Mouse (Mus musculus) spleen, postnatal 4 days (tissue): ENCODE measurements around the gene Oaf.
A peak's percentile ranks its signal among the peaks of the same experiment; 100 is the strongest.

Source experiments
- DNase-seq, 2 experiments: peaks; one replicate each; pipeline ENCODE4 v3.0.0; 2022; ENCODE audit warnings: low spot score in 2 of 2

Oaf gene

DNA sequence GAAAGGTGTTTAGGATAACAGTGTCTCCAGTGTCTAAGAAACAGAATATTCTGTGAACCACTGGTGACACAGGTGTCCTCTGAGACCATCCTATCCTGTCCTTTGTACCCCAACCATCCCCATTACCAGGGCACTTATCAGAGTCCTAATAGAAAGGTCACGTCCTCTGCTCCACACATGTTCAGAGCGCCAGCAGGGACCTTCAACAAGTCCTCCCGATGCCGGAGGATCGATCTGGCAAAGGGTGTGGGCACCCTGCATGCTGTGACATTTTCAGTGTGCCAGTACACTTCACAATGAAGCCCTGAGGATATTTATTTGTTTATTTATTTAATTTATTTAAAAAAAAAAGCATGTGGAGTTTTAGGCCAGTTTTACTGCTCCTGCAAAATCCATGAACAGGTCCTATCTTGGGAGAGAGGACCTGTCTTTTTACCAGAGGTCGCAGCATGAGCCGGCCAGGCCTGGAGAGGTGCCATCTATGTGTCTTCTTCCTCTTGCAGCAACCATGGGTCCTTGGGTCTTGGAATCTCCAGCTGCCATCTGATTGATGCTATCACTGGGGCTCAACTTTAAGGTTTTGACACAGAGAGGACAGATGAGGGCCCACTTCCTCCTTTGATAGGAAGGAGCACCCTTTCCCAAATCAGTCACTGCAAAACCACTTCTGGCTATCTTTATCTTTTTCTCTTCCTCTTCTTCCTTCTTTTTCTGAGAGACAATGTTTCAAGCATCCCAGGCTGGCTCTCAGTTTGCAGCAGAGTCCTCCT is 6.3 kb upstream of the Oaf start:
- DNase-seq, result no peak

GRCm38 (mm10) chr9:43242432-43242831 is 2.7 kb upstream of the Oaf start:
- no peak for DNase-seq

GRCm38 (mm10) chr9:43241970-43242369 is 2.3 kb upstream of the Oaf start:
- DNase-seq, result no peak

DNA sequence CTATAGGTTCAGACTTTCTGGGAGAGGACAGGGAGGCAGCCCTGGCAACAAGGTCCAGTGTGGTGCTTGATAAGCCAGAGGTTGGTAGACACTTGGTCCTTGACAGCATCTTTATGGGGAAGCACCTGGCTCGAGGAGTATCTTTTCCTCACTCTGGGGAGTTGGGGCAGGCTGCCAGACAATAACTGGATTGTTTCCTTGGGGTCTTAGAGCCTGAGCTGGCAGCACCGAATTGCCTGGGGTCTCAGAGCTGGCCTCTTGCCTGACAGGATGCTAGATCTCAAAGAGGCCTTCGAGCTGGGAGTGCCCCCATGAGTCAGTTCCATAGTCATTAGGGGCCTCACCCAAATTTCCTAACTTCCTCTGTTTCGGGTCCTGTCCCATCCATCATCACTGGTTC is 1.6 kb upstream of the Oaf start:
- no peak for DNase-seq

DNA sequence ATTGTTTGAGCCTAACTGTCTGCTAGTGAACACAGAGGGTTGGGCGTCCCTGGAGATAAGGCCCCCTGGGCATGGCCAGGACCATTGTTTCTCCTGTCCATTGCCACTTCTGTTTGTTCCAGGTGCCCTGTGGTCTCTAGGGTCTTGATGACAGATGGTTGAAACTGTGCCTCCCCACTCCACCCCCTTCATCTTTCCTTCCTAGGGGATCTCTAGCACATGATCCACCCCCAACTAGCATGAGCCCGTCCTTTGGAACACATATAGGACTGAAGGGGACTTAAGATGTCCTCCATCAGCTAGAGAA is 836 bp upstream of the Oaf start:
- DNase-seq, result no peak

- DNase-seq, result peak in 1 of 2 experiments; percentile 72
Measured at GRCm38 (mm10) chr9:43238631-43239545, 823 bp downstream of the Oaf start.

DNA sequence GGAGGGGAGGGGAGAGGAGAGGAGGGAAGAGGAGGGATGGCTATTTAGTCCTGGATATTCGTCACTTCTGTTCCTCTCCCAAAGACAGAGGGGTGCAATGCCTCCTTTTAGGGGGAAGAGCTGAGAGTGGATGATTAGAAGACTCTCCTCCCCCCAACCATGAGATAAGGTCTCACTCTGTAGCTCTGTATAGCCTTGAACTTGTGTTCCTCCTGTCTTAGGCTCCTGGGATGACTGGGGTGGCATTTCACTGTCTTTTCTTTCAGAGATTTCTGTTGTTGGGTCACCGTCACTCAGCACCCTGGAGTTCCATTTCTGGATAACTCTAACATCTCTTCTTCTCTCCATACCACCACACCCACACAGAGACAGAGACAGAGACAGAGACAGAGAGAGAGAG is 1.5 kb downstream of the Oaf start:
- DNase-seq, result no peak

GRCm38 (mm10) chr9:43237111-43237775 is 2.5 kb downstream of the Oaf start:
- DNase-seq, result no peak

DNA sequence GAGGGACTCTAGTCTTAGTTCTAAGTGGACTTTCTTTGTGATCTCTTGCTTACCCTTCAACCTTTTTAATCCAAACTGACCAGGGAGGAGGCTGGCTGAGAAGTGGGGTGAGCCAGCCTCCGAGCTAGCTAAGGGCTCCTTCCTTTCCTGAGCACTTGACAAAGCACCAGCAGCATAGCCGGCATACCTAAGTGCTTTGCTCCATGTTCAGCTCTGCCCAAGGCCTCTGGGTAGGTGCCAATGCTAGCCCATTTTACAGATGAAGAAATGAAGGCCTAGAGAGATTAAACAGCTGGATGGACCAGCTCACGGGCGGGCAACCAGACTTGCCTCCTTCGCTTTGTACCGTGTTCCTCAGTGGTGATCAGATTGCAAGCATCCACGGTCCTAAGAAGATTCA is 3.1 kb downstream of the Oaf start:
- DNase-seq, result no peak

DNA sequence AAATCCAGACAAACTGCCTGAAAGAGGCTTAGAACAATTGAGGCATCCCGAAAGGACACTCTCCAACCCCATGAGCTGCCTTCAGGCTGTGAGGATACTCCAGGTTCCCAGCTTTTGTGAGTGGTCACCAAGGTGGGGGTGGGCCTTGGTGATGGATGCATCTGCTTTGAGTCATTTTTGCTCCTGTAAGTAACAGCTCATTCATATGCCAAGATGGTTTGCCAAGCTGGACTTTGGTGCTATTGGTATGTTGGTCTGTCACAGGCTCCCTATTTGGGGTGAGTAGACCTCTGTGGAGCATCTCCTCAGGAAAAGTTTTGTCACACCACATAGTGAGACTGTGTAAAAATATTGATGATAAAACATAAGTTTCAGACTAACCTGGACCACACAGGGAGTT is 3.6 kb downstream of the Oaf start:
- DNase-seq, result no peak

GRCm38 (mm10) chr9:43235336-43235735 is 4.4 kb downstream of the Oaf start:
- no peak for DNase-seq

DNA sequence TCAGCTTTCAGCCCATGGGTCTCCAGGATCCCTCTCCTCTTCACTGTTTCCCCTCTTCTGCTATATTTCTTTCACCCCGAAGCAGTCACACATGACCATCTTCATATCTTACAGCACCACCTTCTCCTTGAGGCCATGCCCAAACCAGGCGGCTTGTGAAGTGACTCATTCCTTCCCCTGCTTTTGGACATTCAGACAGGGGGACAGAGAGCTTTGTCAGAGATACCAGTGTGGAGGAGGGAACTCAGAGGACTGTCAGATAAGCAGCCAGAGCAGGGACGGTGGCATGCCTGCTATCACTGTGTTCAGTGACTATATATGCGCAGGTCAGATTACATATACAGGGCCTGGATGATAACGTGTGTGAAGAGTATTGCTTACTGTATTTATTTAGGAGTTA is 5.2 kb downstream of the Oaf start:
- peak in 1 of 2 experiments; percentile 48 for DNase-seq

DNA sequence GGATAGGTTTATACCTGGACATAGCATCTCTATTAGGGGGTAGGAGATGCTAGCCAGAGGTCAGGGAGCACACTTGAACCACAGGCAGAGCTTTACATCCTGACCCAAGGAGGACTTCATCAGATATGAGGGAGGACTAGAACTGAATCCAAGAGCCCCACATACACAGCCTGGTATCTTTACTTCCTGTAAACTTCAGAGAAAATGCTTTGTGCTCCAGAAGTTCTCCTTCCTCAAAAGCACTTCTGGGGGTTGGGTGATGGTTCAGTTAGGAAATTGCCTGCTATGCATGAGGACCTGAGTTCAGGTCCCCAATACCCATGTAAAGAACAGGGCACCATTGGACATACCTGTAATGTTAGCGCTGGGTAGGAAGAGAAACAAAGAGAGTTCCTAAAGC is 6.2 kb downstream of the Oaf start:
- DNase-seq, result no peak

- DNase-seq, result no peak
Measured at GRCm38 (mm10) chr9:43233044-43233443, 6.7 kb downstream of the Oaf start.

DNA sequence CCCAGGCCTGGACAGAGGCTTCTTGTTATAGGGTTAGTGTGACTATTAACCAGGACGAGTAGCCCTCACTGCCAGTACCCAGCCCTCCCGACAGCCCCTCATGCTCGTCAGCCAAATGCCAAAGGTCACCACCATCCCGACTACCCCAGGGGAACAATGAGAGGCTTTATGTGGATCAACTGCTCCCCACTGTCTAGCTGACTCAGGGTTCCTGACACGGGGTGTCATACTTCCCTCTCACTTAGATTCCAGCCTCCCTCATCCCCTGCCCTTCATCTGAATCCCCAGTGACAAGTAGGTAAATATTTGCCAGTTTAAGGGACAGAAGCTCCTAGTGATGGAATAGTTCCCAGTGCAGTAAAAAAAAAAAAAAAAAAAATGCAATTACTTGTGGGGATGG is 7.4 kb downstream of the Oaf start:
- no peak for DNase-seq

- no peak for DNase-seq
Measured at GRCm38 (mm10) chr9:43231805-43232204, 7.9 kb downstream of the Oaf start.

DNA sequence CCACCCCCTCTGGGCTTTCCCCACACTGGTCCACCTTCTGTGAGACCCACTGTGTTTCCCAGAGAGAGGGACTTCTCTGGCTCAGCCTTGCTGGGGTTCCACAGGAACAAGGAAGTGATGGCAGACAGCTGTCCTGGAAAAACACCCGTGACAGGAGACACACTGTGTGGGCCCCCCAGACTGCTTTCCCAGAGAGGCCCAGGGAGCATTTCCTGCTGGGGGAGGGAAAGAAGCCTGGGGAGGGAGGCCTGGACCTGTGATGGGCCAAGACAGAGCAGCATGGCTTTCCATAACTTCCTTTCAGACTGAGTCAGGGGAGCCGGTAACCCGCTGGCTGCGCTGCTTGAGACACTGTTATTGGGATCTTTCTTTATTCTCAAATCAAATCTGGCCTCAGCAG is 8.8 kb downstream of the Oaf start:
- DNase-seq, result no peak

GRCm38 (mm10) chr9:43229962-43230361 is 9.7 kb downstream of the Oaf start:
- DNase-seq, result no peak

DNA sequence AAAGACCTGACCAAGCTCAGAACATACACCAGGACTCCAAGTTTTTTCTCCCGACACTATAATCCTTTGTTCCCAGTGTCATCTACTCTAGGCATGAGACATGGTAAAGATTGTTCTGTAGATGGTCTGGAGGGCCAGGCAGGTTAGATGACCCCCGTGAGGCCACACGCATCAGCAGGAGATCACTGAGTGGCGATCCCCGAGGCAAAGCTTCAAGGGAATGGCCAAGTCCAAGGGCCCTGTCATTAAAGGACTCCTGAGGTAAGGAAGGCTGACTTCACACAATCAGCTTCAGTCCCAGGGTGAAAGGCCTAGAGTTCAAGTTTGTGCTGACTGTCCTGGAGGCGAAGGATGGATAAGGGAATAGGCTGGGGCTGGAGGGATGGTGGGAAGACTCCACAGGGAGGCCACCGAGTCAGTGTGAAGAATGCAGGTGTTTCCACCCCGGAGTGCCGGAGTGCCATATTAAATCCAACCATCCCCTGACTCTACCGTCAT is 10.3 kb downstream of the Oaf start:
- no peak for DNase-seq

DNA sequence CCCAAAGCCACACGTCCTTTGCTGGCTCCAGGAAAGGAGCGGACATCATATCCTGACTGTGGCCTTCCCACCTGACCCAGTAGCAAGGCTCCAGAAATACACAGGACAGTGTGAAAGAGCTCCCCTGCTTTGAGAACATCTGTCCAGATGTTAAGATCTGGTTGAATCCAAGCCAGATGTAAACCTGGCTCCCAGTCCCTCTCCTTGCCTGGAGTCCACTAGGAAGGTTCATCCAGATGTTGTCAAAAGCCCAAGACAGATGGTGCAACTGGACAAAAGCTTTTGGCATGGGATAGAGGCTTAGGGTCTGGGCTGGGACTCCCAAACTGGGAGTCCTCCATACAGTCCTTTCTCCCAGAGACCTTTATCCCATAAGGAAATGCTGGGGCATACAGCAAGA is 11.0 kb downstream of the Oaf start:
- DNase-seq, result no peak

- no peak for DNase-seq
Measured at GRCm38 (mm10) chr9:43227626-43228025, 12.1 kb downstream of the Oaf start.

DNA sequence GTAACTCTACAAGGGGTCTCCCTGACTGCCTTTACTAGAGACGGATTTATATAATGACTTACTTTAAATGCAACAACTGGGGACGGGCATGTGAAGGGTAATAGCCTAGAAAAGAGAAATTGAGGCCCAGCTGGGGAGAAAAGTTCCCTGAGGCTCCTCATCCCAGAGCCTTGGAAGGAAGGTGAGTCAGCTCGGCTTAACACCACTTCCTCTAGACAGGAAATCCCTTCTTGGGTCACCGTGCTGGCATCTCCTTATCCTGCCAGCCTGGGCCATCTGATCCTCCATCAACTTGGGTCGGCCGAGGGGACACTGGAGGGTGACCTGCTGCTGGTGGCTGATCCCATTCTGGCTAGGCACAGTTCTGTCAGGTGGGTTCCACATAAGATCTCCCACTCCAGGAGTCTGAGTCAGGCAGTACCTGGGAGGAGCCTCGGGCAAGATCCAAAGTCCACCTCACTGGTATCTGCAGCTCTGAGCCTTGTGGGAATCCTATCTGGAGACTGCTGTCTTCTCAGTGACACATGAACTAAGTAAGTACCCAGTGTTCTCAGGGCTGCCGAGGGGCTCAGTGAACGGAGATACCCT is 13.0 kb downstream of the Oaf start:
- DNase-seq, result no peak
